Mouse (Mus musculus) forebrain, postnatal 0 days (tissue): Measurements from ENCODE around the gene 2310022B05Rik. TPM values are rescaled to one million over a fixed set of nuclear protein-coding genes. Genes with fewer than 3 reads are reported as not detected.

Experiments
- ATAC-seq: fragments of 200-750 bp; cut with Nextera tagmentation; 2 replicates; pipeline ENCODE4 v1.8.0; 2017; ENCODE audit warnings: mild to moderate bottlenecking, moderate library complexity
- DNase-seq: peaks from one replicate; pipeline ENCODE4 v3.0.0-alpha.2; 2015
- H3K27ac ChIP-seq: fragments of 300-500 bp; sonication (generic); 2 replicates; pipeline ENCODE4 v1.5.1; 2014; ENCODE audit warnings: low read depth, mild to moderate bottlenecking, antibody characterized with exemption, low read length, moderate library complexity, mixed read lengths
- H3K27me3 ChIP-seq: fragments of 300-500 bp; sonication (generic); 2 replicates; pipeline ENCODE4 v1.6.1; 2014; ENCODE audit warnings: mild to moderate bottlenecking, low read length, mixed read lengths; ENCODE audit not compliant: insufficient read depth
- H3K36me3 ChIP-seq: fragments of 300-500 bp; sonication (generic); 2 replicates; pipeline ENCODE4 v1.6.1; 2014; ENCODE audit warnings: mild to moderate bottlenecking, moderate library complexity; ENCODE audit not compliant: insufficient read depth
- H3K4me1 ChIP-seq: fragments of 300-500 bp; sonication (generic); 2 replicates; pipeline ENCODE4 v1.6.1; 2014; ENCODE audit warnings: antibody characterized with exemption; ENCODE audit not compliant: insufficient read depth
- H3K4me2 ChIP-seq: fragments of 300-500 bp; sonication (generic); 2 replicates; pipeline ENCODE4 v1.6.1; 2014; ENCODE audit warnings: low read depth, mild to moderate bottlenecking, moderate library complexity
- H3K4me3 ChIP-seq: fragments of 300-500 bp; sonication (generic); 2 replicates; pipeline ENCODE4 v1.5.1; 2014; ENCODE audit warnings: low read depth, low read length, mixed read lengths
- H3K9ac ChIP-seq: fragments of 300-500 bp; sonication (generic); 2 replicates; pipeline ENCODE4 v1.6.1; 2014; ENCODE audit warnings: mild to moderate bottlenecking
- H3K9me3 ChIP-seq: fragments of 300-500 bp; sonication (generic); 2 replicates; pipeline ENCODE4 v1.6.1; 2016; ENCODE audit warnings: low read length
- CTCF ChIP-seq: sonication (generic); IDR thresholded peaks from 2 replicates; pipeline ENCODE4 v1.5.1; 2016; ENCODE audit warnings: antibody characterized with exemption, control low read depth, low read depth
- WGBS: fragments of 180-500 bp; shearing (Covaris S2); extraction: QIAGEN DNeasy Blood & Tissue Kit; methylation state at CpG from one replicate; pipeline ENCODE4 v1.1.7; 2014; 5-methylcytosine and 5-hydroxymethylcytosine counted together
- polyA plus RNA-seq: library from polyadenylated mRNA; unstranded; fragments of >200 nt; fragmentation: Nextera tagmentation; extraction: Ambion mirVana; gene quantifications from 2 replicates; pipeline ENCODE4 v1.2.1, GENCODE M21; 2015
- total RNA-seq: library from RNA; depleted of rRNA; stranded (reverse); fragments of >200 nt; gene quantifications from 2 replicates; pipeline ENCODE4 v1.2.3, GENCODE M21; 2014

Gene 2310022B05Rik
- total and polyA plus RNA-seq, 2 experiments from 2014 or later: 37.8 to 79.7 TPM

DNA sequence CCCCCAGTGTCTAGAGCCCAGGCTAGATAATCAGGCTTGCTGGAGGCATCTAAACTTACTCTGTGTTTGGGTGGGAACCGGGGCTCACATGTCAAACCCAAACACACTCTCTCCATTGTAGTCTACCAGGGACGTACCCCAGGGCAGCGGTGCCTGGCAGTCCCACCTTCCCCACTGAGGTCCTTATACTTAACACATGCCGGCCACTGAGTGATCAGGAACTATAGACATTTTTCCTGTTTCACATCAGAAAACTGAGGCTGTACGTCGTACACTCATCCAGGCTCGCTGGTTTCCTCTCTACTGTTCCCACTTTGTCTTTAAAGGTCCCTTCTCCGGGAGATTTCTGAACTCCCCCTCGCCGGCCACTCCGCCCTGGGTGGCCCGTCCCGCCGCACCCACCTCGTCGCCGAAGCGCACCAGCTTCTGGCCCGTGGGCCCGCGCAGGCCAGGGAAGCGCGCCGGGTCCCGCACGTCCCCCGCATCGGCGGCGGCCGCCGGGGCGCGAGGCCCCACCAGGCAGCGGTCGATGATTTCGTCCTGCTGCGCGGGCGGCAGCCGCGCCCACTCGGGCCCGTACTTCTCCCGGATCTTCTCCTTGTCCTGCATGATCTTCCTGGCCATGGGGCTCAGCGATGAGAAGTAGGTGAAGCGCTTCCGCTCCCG is 590 bp downstream of the 2310022B05Rik start:
- H3K4me2 ChIP-seq: peak overlapping the region; percentile 77
- H3K27me3 ChIP-seq: no peaks in the 10 kb centered on the region
- peak; percentile 50 for ATAC-seq
- DNase-seq: peak; percentile 25
- H3K9me3 ChIP-seq: no peaks in the 10 kb centered on the region
- H3K36me3 ChIP-seq: no peaks in the 10 kb centered on the region
- peaks cover 38% of the 10 kb centered on the region for H3K4me1 ChIP-seq
- no peak for TF ChIP-seq CTCF
- peak overlapping the region; percentile 86 for H3K4me3 ChIP-seq
- peak overlapping the region; percentile 84 for H3K9ac ChIP-seq
- WGBS: 0% methylated on average over 46 of the region's 49 CpGs
- peak overlapping the region; percentile 95 for H3K27ac ChIP-seq

DNA sequence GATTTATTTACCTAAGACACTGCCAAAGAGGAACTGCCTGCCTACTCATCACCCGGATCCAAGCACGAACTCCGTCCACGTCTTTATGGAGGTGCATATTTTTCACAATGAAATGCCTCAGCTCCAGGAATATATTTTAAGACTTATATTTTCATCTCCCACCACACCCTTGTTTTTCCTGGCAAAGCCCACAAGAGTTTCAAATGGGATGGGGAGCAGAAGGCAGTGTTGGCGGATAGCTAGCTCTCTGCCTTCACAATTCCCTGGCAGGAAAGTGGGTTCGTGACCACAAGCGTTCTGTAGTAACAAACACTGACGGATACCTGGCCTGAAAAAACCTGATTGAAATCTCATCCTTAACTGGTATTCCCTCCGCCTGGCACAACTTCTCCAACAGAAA is 1.4 kb downstream of the 2310022B05Rik start:
- Histone ChIP-seq H3K4me2 (peak overlapping the region; percentile 77), H3K4me1 (peaks cover 38% of the 10 kb centered on the region), H3K27ac (peak overlapping the region; percentile 95; the same call in 1 of the 2 replicates), H3K36me3 (no peaks in the 10 kb centered on the region), H3K27me3 (no peaks in the 10 kb centered on the region), H3K9me3 (no peaks in the 10 kb centered on the region), H3K4me3 (peak overlapping the region; percentile 86), H3K9ac (peak overlapping the region; percentile 84)
- DNase-seq: no peak
- no peak for TF ChIP-seq CTCF
- 24% methylated on average over 9 of the region's 9 CpGs for WGBS
- no peak for ATAC-seq

GRCm38 (mm10) chr8:124658415-124658814 is 4.8 kb downstream of the 2310022B05Rik start:
- Histone ChIP-seq H3K4me3 (no peak overlapping the region), H3K9me3 (no peaks in the 10 kb centered on the region), H3K27ac (no peak overlapping the region), H3K4me1 (peaks cover 31% of the 10 kb centered on the region), H3K9ac (no peak overlapping the region), H3K36me3 (no peaks in the 10 kb centered on the region), H3K4me2 (no peak overlapping the region), H3K27me3 (no peaks in the 10 kb centered on the region)
- ATAC-seq (no peak), DNase-seq (peak; percentile 48)
- TF ChIP-seq CTCF: no peak
- WGBS: 47% methylated on average over 2 of the region's 2 CpGs

GRCm38 (mm10) chr8:124657961-124658360 is 5.2 kb downstream of the 2310022B05Rik start:
- H3K9me3 ChIP-seq: no peaks in the 10 kb centered on the region
- no peaks in the 10 kb centered on the region for H3K27me3 ChIP-seq
- WGBS: 75% methylated on average over 7 of the region's 7 CpGs
- no peak overlapping the region for H3K4me2 ChIP-seq
- H3K4me3 ChIP-seq: no peak overlapping the region
- no peak overlapping the region for H3K9ac ChIP-seq
- TF ChIP-seq CTCF: no peak
- ATAC-seq (no peak), DNase-seq (no peak)
- H3K27ac ChIP-seq: no peak overlapping the region
- no peaks in the 10 kb centered on the region for H3K36me3 ChIP-seq
- H3K4me1 ChIP-seq: peaks cover 31% of the 10 kb centered on the region

DNA sequence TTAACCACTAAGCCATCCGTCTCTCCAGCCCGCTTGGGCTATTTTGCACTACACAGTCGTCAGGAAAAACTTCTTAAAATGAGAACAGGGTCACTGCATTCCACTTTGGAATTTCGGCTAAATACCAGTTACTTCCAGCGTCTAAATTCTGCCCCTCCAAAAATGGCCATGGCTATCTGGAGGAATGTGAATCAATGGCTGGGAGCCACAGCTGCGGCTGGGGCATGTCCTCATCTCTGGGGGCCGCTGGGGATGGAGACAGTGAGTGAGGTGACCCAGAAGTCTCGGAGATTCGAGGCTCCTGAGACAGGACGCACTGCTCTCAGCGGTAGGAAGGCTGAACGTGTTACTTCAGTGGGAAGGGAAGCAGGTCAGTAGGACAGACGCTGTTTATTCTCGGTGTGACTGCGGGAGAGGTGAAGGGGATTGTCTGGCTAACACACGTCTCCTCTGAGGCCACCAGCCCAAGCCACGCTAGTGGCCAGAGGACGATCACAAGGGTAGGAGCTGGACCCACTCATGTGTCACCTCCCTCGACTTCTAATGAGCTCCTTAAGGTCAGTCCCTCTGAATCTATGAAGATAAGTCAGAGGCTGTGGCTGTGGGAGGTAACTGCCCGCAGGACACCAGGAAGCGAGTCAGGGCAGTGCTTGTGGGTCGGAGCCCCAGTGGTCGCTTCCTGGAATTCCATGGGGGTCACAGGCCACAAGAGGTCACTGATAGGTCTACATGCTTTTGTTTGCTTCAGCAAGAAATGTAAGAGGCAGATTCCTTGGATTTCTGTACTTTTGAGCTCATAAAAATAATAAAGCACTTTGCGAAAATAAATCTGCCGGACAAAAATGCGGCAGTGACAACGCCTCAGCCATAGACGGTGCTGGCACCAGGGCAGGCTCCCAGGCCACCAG is 9.3 kb downstream of the 2310022B05Rik start:
- Histone ChIP-seq H3K4me3 (no peak overlapping the region), H3K9ac (no peak overlapping the region), H3K9me3 (no peaks in the 10 kb centered on the region), H3K27me3 (no peaks in the 10 kb centered on the region), H3K4me1 (peaks cover 11% of the 10 kb centered on the region), H3K27ac (no peak overlapping the region), H3K4me2 (no peak overlapping the region), H3K36me3 (peaks cover 5% of the 10 kb centered on the region)
- DNase-seq: no peak
- no peak for TF ChIP-seq CTCF
- 80% methylated on average over 28 of the region's 28 CpGs for whole genome bisulfite sequencing
- ATAC-seq: no peak

DNA sequence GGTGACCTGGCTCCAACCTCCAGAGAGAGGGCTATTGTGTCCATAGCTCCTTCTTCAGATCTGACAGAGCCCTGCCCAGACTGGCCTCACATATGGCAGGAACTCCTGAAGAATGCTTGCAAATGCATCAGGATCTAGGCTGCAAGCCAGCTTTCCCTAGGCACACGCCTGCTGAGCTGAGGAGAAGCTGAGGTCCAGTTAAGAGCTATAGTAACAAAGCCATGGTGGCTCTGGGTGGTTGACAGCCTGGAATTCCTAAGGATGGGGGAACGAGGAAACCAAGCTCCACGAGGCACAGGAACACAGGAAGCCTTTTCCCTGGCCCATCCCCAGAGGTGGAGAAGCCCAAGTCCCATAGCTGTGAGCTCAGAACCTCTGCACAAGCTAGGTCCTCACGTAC is 10.6 kb downstream of the 2310022B05Rik start:
- H3K36me3 ChIP-seq: peaks cover 5% of the 10 kb centered on the region
- peaks cover 5% of the 10 kb centered on the region; the same call in 1 of the 2 replicates for H3K4me1 ChIP-seq
- H3K27me3 ChIP-seq: no peaks in the 10 kb centered on the region
- no peaks in the 10 kb centered on the region for H3K9me3 ChIP-seq
- H3K9ac ChIP-seq: no peak overlapping the region
- H3K4me3 ChIP-seq: no peak overlapping the region
- no peak overlapping the region for H3K4me2 ChIP-seq
- TF ChIP-seq CTCF: no peak
- ATAC-seq (peak; percentile 47), DNase-seq (no peak)
- no peak overlapping the region for H3K27ac ChIP-seq
- 23% methylated on average over 4 of the region's 4 CpGs for WGBS

- TF ChIP-seq CTCF: no peak
- Histone ChIP-seq H3K27me3 (no peaks in the 10 kb centered on the region), H3K9me3 (no peaks in the 10 kb centered on the region), H3K4me1 (peaks cover 5% of the 10 kb centered on the region; the same call in 1 of the 2 replicates), H3K27ac (no peak overlapping the region), H3K4me3 (no peak overlapping the region), H3K4me2 (no peak overlapping the region), H3K9ac (no peak overlapping the region), H3K36me3 (peaks cover 5% of the 10 kb centered on the region)
- DNase-seq (no peak), ATAC-seq (no peak)
- WGBS: 91% methylated on average over 20 of the region's 20 CpGs
Measured at GRCm38 (mm10) chr8:124651776-124652175, 11.4 kb downstream of the 2310022B05Rik start.
